Comparison of ENCODE assay signal across 31 mouse cellular contexts in genomic region chr9:57510577-57510976, GRCm38 (mm10). TPM values are rescaled to one million over a fixed set of nuclear protein-coding genes. Genes with fewer than 3 reads are reported as not detected.
DNase-seq lines count a peak whose midpoint lies in the region; ATAC-seq and TF ChIP-seq lines count a peak whose summit lies in the region.
"Had no signal": no experiment of that assay in that cellular context is flagged by ENCODE, and none has a peak within 500 bp of the region (broad histone marks: within the 10 kb centered on the region; RNA-seq: fewer than 3 reads in every experiment).

No protein-coding gene starts in this region.

- H3K27ac ChIP-seq in midbrain, embryonic 11.5 days (ENCODE audit: low read depth, low read length) = no peak overlapping the region
- H3K27ac ChIP-seq in midbrain, postnatal 0 days (ENCODE audit: low read depth, low read length) = no peak overlapping the region
- H3K27ac ChIP-seq: embryonic facial prominence, embryonic 13.5 days; embryonic facial prominence, embryonic 15.5 days; forebrain, embryonic 10.5 days; forebrain, embryonic 12.5 days had no signal

- no peak for TF ChIP-seq CTCF in midbrain, postnatal 0 days (IDR thresholded peaks at IDR 0.05)

- H3K27me3 ChIP-seq in midbrain, embryonic 11.5 days (ENCODE audit: control insufficient read depth, insufficient read depth, low read length) = peaks cover 10% of the 10 kb centered on the region
- H3K27me3 ChIP-seq in midbrain, postnatal 0 days (ENCODE audit: insufficient read depth, low read length) = 0 out of 2 replicates have a peak, but pooled peaks cover 1% of the 10 kb centered on the region
- H3K27me3 ChIP-seq: CH12.LX, Patski had no signal

- 56% methylated on average over 2 of the region's 2 CpGs for WGBS in midbrain, embryonic 11.5 days
- 67% methylated on average over 2 of the region's 2 CpGs for WGBS in midbrain, postnatal 0 days

- no peak for ATAC-seq in midbrain, embryonic 11.5 days (ENCODE audit: low FRiP score)
- ATAC-seq in midbrain, postnatal 0 days (ENCODE audit: low FRiP score) = no peak
- peak; percentile 50 for ATAC-seq in granulocyte monocyte progenitor cell, adult 5-6 weeks (replicated peaks; ENCODE audit: poor library complexity, severe bottlenecking)
- ATAC-seq in megakaryocyte-erythroid progenitor cell, adult 5-6 weeks (replicated peaks; ENCODE audit: low FRiP score, low TSS enrichment, poor library complexity, severe bottlenecking) = no peak
- ATAC-seq: CD4-positive, CD25-positive, alpha-beta regulatory T cell, adult 4 months; forebrain, embryonic 14.5 days; forebrain, embryonic 16.5 days; Patski had no signal

- H3K4me1 ChIP-seq in midbrain, embryonic 11.5 days (ENCODE audit: control insufficient read depth, insufficient read depth, low read length) = peaks cover 6% of the 10 kb centered on the region
- H3K4me1 ChIP-seq in midbrain, postnatal 0 days (ENCODE audit: insufficient read depth, low read length) = no peaks in the 10 kb centered on the region

- H3K36me3 ChIP-seq in midbrain, embryonic 11.5 days (ENCODE audit: control insufficient read depth, insufficient read depth, low read length) = no peaks in the 10 kb centered on the region
- H3K36me3 ChIP-seq in midbrain, postnatal 0 days (ENCODE audit: insufficient read depth, low read length) = no peaks in the 10 kb centered on the region
- H3K36me3 ChIP-seq: embryonic facial prominence, embryonic 13.5 days; embryonic facial prominence, embryonic 15.5 days; forebrain, embryonic 10.5 days; forebrain, embryonic 12.5 days; G1E had no signal

- peak; percentile 84 for DNase-seq in midbrain, embryonic 11.5 days (ENCODE audit: low spot score, missing footprints)
- DNase-seq in midbrain, postnatal 0 days (ENCODE audit: low spot score) = no peak
- peak; percentile 92 for DNase-seq in ES-CJ7 (ENCODE audit: low read depth, low spot score)
- DNase-seq in R1 (ENCODE audit: low read depth, low spot score) = peak; percentile 86
- no peak for DNase-seq in neural tube, embryonic 10.5 days (ENCODE audit: extremely low spot score, low spot score)
- no peak for DNase-seq in left cerebral cortex, postnatal 14 days (ENCODE audit: low spot score in 2 of 2)
- DNase-seq: adrenal gland, adult 2 months; adrenal gland, postnatal 10 days; adrenal gland, postnatal 25 days; B cell, adult 2 months; cerebellum, adult 11 months; cerebellum, adult 18-20 months; cerebellum, adult 8-10 months; cerebellum, adult 9-11 months; cerebellum, postnatal 14 days; cerebellum, postnatal 36 days; embryo, embryonic 11 days had no signal

- no peaks in the 10 kb centered on the region for H3K9me3 ChIP-seq in midbrain, embryonic 11.5 days (ENCODE audit: control insufficient read depth, low read length)
- H3K9me3 ChIP-seq in midbrain, postnatal 0 days (ENCODE audit: low read length) = no peaks in the 10 kb centered on the region
- H3K9me3 ChIP-seq: embryonic facial prominence, embryonic 13.5 days; embryonic facial prominence, embryonic 15.5 days; forebrain, embryonic 10.5 days; forebrain, embryonic 12.5 days; G1E had no signal

- no peak overlapping the region for H3K4me3 ChIP-seq in midbrain, embryonic 11.5 days (ENCODE audit: low read depth, low read length)
- H3K4me3 ChIP-seq in midbrain, postnatal 0 days (ENCODE audit: low read depth, low read length) = no peak overlapping the region
- H3K4me3 ChIP-seq: embryonic facial prominence, embryonic 13.5 days; embryonic facial prominence, embryonic 15.5 days; erythroblast, embryonic 14.5 days; forebrain, embryonic 10.5 days; forebrain, embryonic 12.5 days had no signal

- intact Hi-C loops in left cerebral cortex, postnatal 14 days (cut with DNase I) = loop anchor here (10.0 kb wide), 2 partner anchors 46 to 306 kb away; partner anchors contain the start of gene Scamp5

- no peak overlapping the region for H3K4me2 ChIP-seq in midbrain, embryonic 11.5 days
- H3K4me2 ChIP-seq in midbrain, postnatal 0 days (ENCODE audit: low read depth, low read length, poor library complexity, severe bottlenecking) = no peak overlapping the region
- H3K4me2 ChIP-seq: embryonic facial prominence, embryonic 13.5 days; embryonic facial prominence, embryonic 15.5 days; forebrain, embryonic 12.5 days had no signal

- H3K9ac ChIP-seq in midbrain, embryonic 11.5 days (ENCODE audit: low read length) = no peak overlapping the region
- no peak overlapping the region for H3K9ac ChIP-seq in midbrain, postnatal 0 days (replicated peaks; ENCODE audit: low read length, poor library complexity, severe bottlenecking)
- H3K9ac ChIP-seq: embryonic facial prominence, embryonic 13.5 days; embryonic facial prominence, embryonic 15.5 days; forebrain, embryonic 12.5 days had no signal

RNA-seq across cellular contexts. Expression of gene Rpp25, which starts 6.8 kb away (rescaled TPM):
- 12.8 and 14.1 TPM in 2 replicates for polyA plus RNA-seq in midbrain, embryonic 11.5 days (2014; fragmentation: Nextera tagmentation; extraction: Ambion mirVana)
- total RNA-seq in midbrain, postnatal 0 days (2014; rRNA removed) = 24.2 and 24.8 TPM in 2 replicates
- polyA plus RNA-seq in midbrain, postnatal 0 days (2015; fragmentation: Nextera tagmentation; extraction: Ambion mirVana) = 26.5 and 34.5 TPM in 2 replicates
- total RNA-seq in granulocyte monocyte progenitor cell, adult 5-6 weeks (2014; fragmentation: Nextera tagmentation) = 0.32 TPM in 1 of 2 replicates, not detected in the other
- total RNA-seq in granulocyte monocyte progenitor cell, adult 5-6 weeks (2017) = 0.46 TPM in 1 of 2 replicates, not detected in the other
- 10 to 100 TPM; 15.2 to 16.4 TPM for total RNA-seq in left cerebral cortex, postnatal 14 days (2021)
- not detected in 2 replicates for total RNA-seq in megakaryocyte-erythroid progenitor cell, adult 5-6 weeks (2014; fragmentation: Nextera tagmentation)
- not detected in 2 replicates for total RNA-seq in megakaryocyte-erythroid progenitor cell, adult 5-6 weeks (2017)
- total RNA-seq: common myeloid progenitor, adult 5-6 weeks had no signal
- polyA plus RNA-seq: CD4-positive, CD25-positive, alpha-beta regulatory T cell, adult 4 months; erythroblast, embryonic 14.5 days had no signal

RNA-seq across cellular contexts. Expression of gene Cox5a, which starts 10.5 kb away (rescaled TPM):
- polyA plus RNA-seq in midbrain, embryonic 11.5 days (2014; fragmentation: Nextera tagmentation; extraction: Ambion mirVana) = 730 and 739 TPM in 2 replicates
- total RNA-seq in midbrain, postnatal 0 days (2014; rRNA removed) = 250 and 266 TPM in 2 replicates
- polyA plus RNA-seq in midbrain, postnatal 0 days (2015; fragmentation: Nextera tagmentation; extraction: Ambion mirVana) = 1,115 and 1,120 TPM in 2 replicates
- total RNA-seq in granulocyte monocyte progenitor cell, adult 5-6 weeks (2014; fragmentation: Nextera tagmentation) = 540 and 741 TPM in 2 replicates
- 121 and 142 TPM in 2 replicates for total RNA-seq in granulocyte monocyte progenitor cell, adult 5-6 weeks (2017)
- total RNA-seq in left cerebral cortex, postnatal 14 days (2021) = 100 to 1,000 TPM; 481 to 515 TPM
- total RNA-seq in megakaryocyte-erythroid progenitor cell, adult 5-6 weeks (2014; fragmentation: Nextera tagmentation) = 479 and 484 TPM in 2 replicates
- total RNA-seq in megakaryocyte-erythroid progenitor cell, adult 5-6 weeks (2017) = 60.4 and 80.0 TPM in 2 replicates

RNA-seq across cellular contexts. Expression of gene Fam219b, which starts 26.8 kb away (rescaled TPM):
- polyA plus RNA-seq in midbrain, embryonic 11.5 days (2014; fragmentation: Nextera tagmentation; extraction: Ambion mirVana) = 16.0 and 16.1 TPM in 2 replicates
- 20.6 and 29.7 TPM in 2 replicates for total RNA-seq in midbrain, postnatal 0 days (2014; rRNA removed)
- 24.8 and 25.6 TPM in 2 replicates for polyA plus RNA-seq in midbrain, postnatal 0 days (2015; fragmentation: Nextera tagmentation; extraction: Ambion mirVana)
- total RNA-seq in granulocyte monocyte progenitor cell, adult 5-6 weeks (2014; fragmentation: Nextera tagmentation) = 7.3 and 7.5 TPM in 2 replicates
- total RNA-seq in granulocyte monocyte progenitor cell, adult 5-6 weeks (2017) = 11.4 and 12.6 TPM in 2 replicates
- total RNA-seq in left cerebral cortex, postnatal 14 days (2021) = 10 to 100 TPM; 16.3 to 22.9 TPM
- 12.1 and 12.7 TPM in 2 replicates for total RNA-seq in megakaryocyte-erythroid progenitor cell, adult 5-6 weeks (2014; fragmentation: Nextera tagmentation)
- 9.2 and 10.0 TPM in 2 replicates for total RNA-seq in megakaryocyte-erythroid progenitor cell, adult 5-6 weeks (2017)

RNA-seq across cellular contexts. Expression of gene Mpi, which starts 42.0 kb away (rescaled TPM):
- polyA plus RNA-seq in midbrain, embryonic 11.5 days (2014; fragmentation: Nextera tagmentation; extraction: Ambion mirVana) = 49.8 and 54.0 TPM in 2 replicates
- 60.5 and 71.9 TPM in 2 replicates for total RNA-seq in midbrain, postnatal 0 days (2014; rRNA removed)
- 57.2 and 61.2 TPM in 2 replicates for polyA plus RNA-seq in midbrain, postnatal 0 days (2015; fragmentation: Nextera tagmentation; extraction: Ambion mirVana)
- total RNA-seq in granulocyte monocyte progenitor cell, adult 5-6 weeks (2014; fragmentation: Nextera tagmentation) = 10.8 and 23.1 TPM in 2 replicates
- total RNA-seq in granulocyte monocyte progenitor cell, adult 5-6 weeks (2017) = 13.9 and 17.8 TPM in 2 replicates
- 10 to 100 TPM; 73.3 to 82.3 TPM for total RNA-seq in left cerebral cortex, postnatal 14 days (2021)
- 13.5 and 16.6 TPM in 2 replicates for total RNA-seq in megakaryocyte-erythroid progenitor cell, adult 5-6 weeks (2014; fragmentation: Nextera tagmentation)
- total RNA-seq in megakaryocyte-erythroid progenitor cell, adult 5-6 weeks (2017) = 6.6 and 6.7 TPM in 2 replicates

RNA-seq across cellular contexts. Expression of gene Scamp5, which starts 42.7 kb away (rescaled TPM):
- 17.6 and 17.7 TPM in 2 replicates for polyA plus RNA-seq in midbrain, embryonic 11.5 days (2014; fragmentation: Nextera tagmentation; extraction: Ambion mirVana)
- 389 and 404 TPM in 2 replicates for total RNA-seq in midbrain, postnatal 0 days (2014; rRNA removed)
- 206 and 213 TPM in 2 replicates for polyA plus RNA-seq in midbrain, postnatal 0 days (2015; fragmentation: Nextera tagmentation; extraction: Ambion mirVana)
- total RNA-seq in granulocyte monocyte progenitor cell, adult 5-6 weeks (2014; fragmentation: Nextera tagmentation) = 5.4 and 8.2 TPM in 2 replicates
- 1.6 and 2.2 TPM in 2 replicates for total RNA-seq in granulocyte monocyte progenitor cell, adult 5-6 weeks (2017)
- total RNA-seq in left cerebral cortex, postnatal 14 days (2021) = 100 to 1,000 TPM; 414 to 420 TPM
- total RNA-seq in megakaryocyte-erythroid progenitor cell, adult 5-6 weeks (2014; fragmentation: Nextera tagmentation) = not detected in 2 replicates
- not detected in 2 replicates for total RNA-seq in megakaryocyte-erythroid progenitor cell, adult 5-6 weeks (2017)

Comparison
In these comparisons a context has a peak if more than half of its experiments do, and no peak if none do; other contexts are left out.
1. DNase-seq: peak in midbrain, embryonic 11.5 days (single experiment), ES-CJ7 (single experiment) and R1 (single experiment); none in midbrain, postnatal 0 days (single experiment), neural tube, embryonic 10.5 days (single experiment) and left cerebral cortex, postnatal 14 days (0 of 2).
2. RNA of gene Rpp25, which starts 6.8 kb away (total RNA-seq): 24.2 to 24.8 TPM in midbrain, postnatal 0 days and 15.2 to 16.4 TPM in left cerebral cortex, postnatal 14 days; 0.32 to 0.46 TPM in granulocyte monocyte progenitor cell, adult 5-6 weeks and not detected in megakaryocyte-erythroid progenitor cell, adult 5-6 weeks; every median in the first group is over 10 times any median in the second.